In the genomic region with DNA sequence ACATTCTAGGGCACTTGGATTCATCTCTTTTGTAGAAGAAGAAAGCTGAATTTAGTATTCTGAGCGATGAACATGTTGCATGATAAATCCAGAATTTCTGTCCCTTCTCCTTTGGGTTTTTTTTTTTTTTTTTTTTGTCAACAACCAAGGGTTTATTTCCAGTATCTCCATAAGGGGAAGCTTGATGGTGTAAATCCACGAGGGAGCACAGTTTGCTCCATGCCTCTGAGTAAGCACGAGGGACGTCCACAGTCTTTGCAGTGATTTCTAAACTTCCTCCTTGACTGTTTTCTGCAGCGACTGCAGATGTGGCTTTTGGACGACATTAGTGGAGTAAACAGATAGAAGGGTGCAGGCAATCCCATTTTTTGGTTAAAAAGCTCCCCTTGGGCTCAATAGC, we compare ENCODE assay signal across 33 mouse cellular contexts.
"Had no signal": no experiment of that assay in that cellular context is flagged by ENCODE, and none has a peak within 500 bp of the region (broad histone marks: within the 10 kb centered on the region; RNA-seq: fewer than 3 reads in every experiment).

No protein-coding gene starts in this region.

- H3K4me3 ChIP-seq: heart, embryonic 10.5 days; heart, embryonic 12.5 days; heart, embryonic 13.5 days; heart, embryonic 15.5 days; hindbrain, embryonic 10.5 days; hindbrain, embryonic 12.5 days; hindbrain, embryonic 13.5 days; hindbrain, embryonic 15.5 days; intestine, embryonic 15.5 days; kidney, embryonic 15.5 days; layer of hippocampus, adult 2 months had no signal

- ATAC-seq: hindbrain, embryonic 16.5 days; hindbrain, postnatal 0 days; inflammation-experienced regulatory T-cells, adult 6 months; intestine, embryonic 15.5 days; intestine, embryonic 16.5 days; intestine, postnatal 0 days had no signal

- DNase-seq: heart, postnatal 14 days; heart, postnatal 36 days; heart, postnatal 4 days; kidney, adult 11 months; kidney, adult 18-20 months; kidney, adult 2 months; kidney, adult 8-10 months; kidney, adult 9 months; kidney, postnatal 10 days; kidney, postnatal 14 days; kidney, postnatal 25 days; kidney, postnatal 36 days; kidney, postnatal 4 days; layer of hippocampus, adult 9-11 months; layer of hippocampus, postnatal 36 days had no signal

- H3K27ac ChIP-seq: heart, embryonic 10.5 days; heart, embryonic 13.5 days; heart, embryonic 15.5 days; hindbrain, embryonic 10.5 days; hindbrain, embryonic 12.5 days; hindbrain, embryonic 13.5 days; hindbrain, embryonic 14.5 days; hindbrain, embryonic 15.5 days; hindbrain, postnatal 0 days; intestine, embryonic 15.5 days; kidney, embryonic 15.5 days; kidney, postnatal 0 days; layer of hippocampus, adult 2 months had no signal
